Mouse (Mus musculus) urinary bladder, adult 18-20 months (tissue): ENCODE measurements around the gene Aldh3a2.
A peak's percentile ranks its signal among the peaks of the same experiment; 100 is the strongest.
"Not testable (repeated sequence)": the region's sequence is repeated elsewhere in the genome, so short reads cannot be mapped to it uniquely, and the experiment has no call there.

Experiments
- DNase-seq, 2 experiments: peaks; one replicate each; pipeline ENCODE4 v3.0.0; 2022; ENCODE audit warnings: low spot score in 2 of 2, mixed read lengths in 2 of 2

Gene Aldh3a2

DNA sequence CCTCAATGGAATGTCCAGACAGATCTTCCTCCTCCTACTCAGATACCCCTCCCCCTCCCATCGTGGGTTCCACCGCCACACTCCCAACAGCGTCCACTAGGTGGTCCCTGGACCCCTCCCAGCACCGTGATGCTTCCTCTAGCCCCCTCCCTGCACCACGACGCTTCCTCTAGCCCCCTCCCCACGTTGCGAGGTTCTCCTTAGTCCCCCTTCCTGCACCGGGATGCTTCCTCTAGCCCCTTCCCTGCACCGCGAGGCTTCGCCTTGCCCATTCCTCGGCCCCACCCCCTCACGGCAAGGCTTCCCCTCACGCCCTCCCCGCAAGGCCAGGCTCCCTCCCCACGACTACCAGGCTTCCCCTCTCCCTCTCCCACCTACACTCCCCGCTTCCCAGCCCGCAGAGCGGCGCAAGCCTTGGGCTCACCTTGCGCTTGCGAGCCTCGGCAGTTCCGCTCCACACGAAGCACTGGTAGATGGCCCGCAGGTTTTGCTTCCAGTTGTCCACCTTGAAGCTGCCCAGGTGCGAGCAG is 92.9 kb downstream of the Aldh3a2 start:
- DNase-seq: peak in 1 of 2 experiments; percentile 6

DNA sequence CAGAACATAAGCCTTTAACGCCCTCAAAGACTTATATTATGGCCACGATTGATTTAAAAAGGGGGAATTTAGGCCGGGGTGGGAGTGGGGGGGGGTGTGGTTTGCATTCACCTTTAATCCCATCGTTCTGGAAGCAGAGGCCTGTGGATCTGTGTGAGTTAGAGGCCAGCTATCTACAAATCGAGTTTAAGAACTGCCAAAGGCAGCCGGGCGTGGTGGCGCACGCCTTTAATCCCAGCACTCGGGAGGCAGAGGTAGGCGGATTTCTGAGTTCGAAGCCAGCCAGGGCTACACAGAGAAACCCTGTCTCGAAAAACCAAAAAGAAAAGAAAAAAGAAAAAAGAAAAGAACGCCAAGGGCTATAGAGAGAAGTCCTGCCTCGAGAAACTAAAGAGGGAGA is 93.8 kb downstream of the Aldh3a2 start:
- not testable (repeated sequence) for DNase-seq
